Mouse (Mus musculus): ENCODE measurements around the gene Sars.

DNA sequence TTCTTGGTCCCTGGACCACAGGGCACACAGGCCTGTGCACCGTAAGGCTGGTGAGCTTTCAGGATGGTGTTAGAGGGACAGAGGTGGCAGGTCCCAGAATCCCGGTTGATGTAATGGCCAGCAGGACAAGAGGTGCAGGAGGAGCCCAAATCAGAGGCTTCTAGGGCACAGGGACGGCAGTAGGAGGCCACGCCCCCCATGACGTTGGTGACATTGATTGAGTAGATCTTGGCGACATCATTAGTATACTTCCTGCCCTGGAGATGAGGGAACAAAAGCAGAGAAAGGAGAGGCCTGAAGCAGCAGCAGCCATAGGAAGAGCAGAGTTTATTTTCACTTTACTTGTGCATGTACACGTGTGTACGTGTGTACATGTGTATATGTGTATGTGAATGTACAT is 22.8 kb upstream of the Sars start:
- TF ChIP-seq EP300 (IDR thresholded peaks at IDR 0.05; ENCODE audit: insufficient read depth, low read depth, low read length) = no peak
- no peak for TF ChIP-seq POLR2A (IDR thresholded peaks at IDR 0.05; ENCODE audit: insufficient read depth, low read depth, low read length)
- no peak for TF ChIP-seq CTCF (IDR thresholded peaks at IDR 0.05)
